Mouse (Mus musculus) brain, embryonic 14.5 days (tissue): ENCODE results near the gene Zfp866. TPM values are rescaled to one million over a fixed set of nuclear protein-coding genes. Genes with fewer than 3 reads are reported as not detected.

Experiments used
- DNase-seq: peaks from one replicate; pipeline ENCODE4 v3.0.0-alpha.2; 2011; ENCODE audit warnings: low read depth
- CTCF ChIP-seq: fragments of 200-500 bp; IDR thresholded peaks from 2 replicates; pipeline ENCODE4 v1.5.1; 2012; ENCODE audit warnings: inconsistent platforms, mild to moderate bottlenecking, moderate library complexity, borderline replicate concordance; ENCODE audit not compliant: insufficient read depth, insufficient read length; ENCODE audit errors: extremely low read depth
- POLR2A ChIP-seq: fragments of 200-500 bp; IDR thresholded peaks from 2 replicates; pipeline ENCODE4 v1.6.1; 2012; ENCODE audit warnings: mild to moderate bottlenecking, inconsistent platforms, borderline replicate concordance; ENCODE audit not compliant: poor library complexity, insufficient read depth, insufficient read length, severe bottlenecking; ENCODE audit errors: extremely low read depth
- polyA plus RNA-seq: library from polyadenylated mRNA; depleted of rRNA; stranded (reverse); fragments of >200 nt; gene quantifications from 2 replicates; pipeline ENCODE4 v1.2.3, GENCODE M21; 2012; rRNA removed

Zfp866 gene
- polyA plus RNA-seq, 1 experiment: 44.6 TPM

- DNase-seq: no peak
- TF ChIP-seq CTCF: no peak
- no peak for TF ChIP-seq POLR2A
Observed at GRCm38 (mm10) chr8:69713516-69713915, 77.5 kb downstream of the Zfp866 start.

Other genes with a start within 250 kb of the Zfp866 start
- 21.5 and 23.7 TPM in 2 replicates for gene Zfp868, start 165.6 kb downstream of the Zfp866 start, polyA plus RNA-seq
- 2.3 and 2.9 TPM in 2 replicates for gene Zfp964, start 136.7 kb downstream of the Zfp866 start, polyA plus RNA-seq
- 13.5 and 14.3 TPM in 2 replicates for gene Zfp869, start 80.5 kb downstream of the Zfp866 start, polyA plus RNA-seq
- 9.4 and 9.6 TPM in 2 replicates for gene Zfp963, start 41.2 kb downstream of the Zfp866 start, polyA plus RNA-seq
- 1.4 and 1.6 TPM in 2 replicates for gene Gm20422, start 16.3 kb downstream of the Zfp866 start, polyA plus RNA-seq
- 85.0 and 112 TPM in 2 replicates for gene Atp13a1, start within 50 bp of the Zfp866 start, polyA plus RNA-seq
- 72.5 and 80.2 TPM in 2 replicates for gene Gmip, start 17.5 kb upstream of the Zfp866 start, polyA plus RNA-seq
- gene Lpar2, start 31.3 kb upstream of the Zfp866 start, polyA plus RNA-seq: 7.2 and 8.0 TPM in 2 replicates
- gene Pbx4, start 41.3 kb upstream of the Zfp866 start, polyA plus RNA-seq: 38.6 and 43.6 TPM in 2 replicates
- gene Cilp2, start 96.5 kb upstream of the Zfp866 start, polyA plus RNA-seq: 5.0 and 5.6 TPM in 2 replicates
- gene Tssk6, start 111.0 kb upstream of the Zfp866 start, polyA plus RNA-seq: 0.37 and 0.53 TPM in 2 replicates
- gene Ndufa13, start 111.4 kb upstream of the Zfp866 start, polyA plus RNA-seq: 84.2 and 106 TPM in 2 replicates
- gene Yjefn3, start 111.5 kb upstream of the Zfp866 start, polyA plus RNA-seq: 12.6 and 13.0 TPM in 2 replicates
- 33.6 and 41.2 TPM in 2 replicates for gene Gatad2a, start 205.2 kb upstream of the Zfp866 start, polyA plus RNA-seq